Mouse (Mus musculus) stomach, postnatal 0 days (tissue): ENCODE results near the gene Zbtb22. TPM values are rescaled to one million over a fixed set of nuclear protein-coding genes. Genes with fewer than 3 reads are reported as not detected.
"Not testable (repeated sequence)": the region's sequence is repeated elsewhere in the genome, so short reads cannot be mapped to it uniquely, and the experiment has no call there.

ENCODE experiments used
- ATAC-seq: fragments of 200-750 bp; cut with Nextera tagmentation; 2 replicates; pipeline ENCODE4 v1.8.0; 2017; ENCODE audit not compliant: low FRiP score, low TSS enrichment
- DNase-seq: peaks from one replicate; pipeline ENCODE4 v3.0.0-alpha.2; 2016; ENCODE audit warnings: low spot score
- H3K27ac ChIP-seq: fragments of 300-500 bp; sonication (generic); replicated peaks from 2 replicates; pipeline ENCODE4 v1.5.1; 2014; ENCODE audit warnings: mild to moderate bottlenecking, control low read depth
- H3K27me3 ChIP-seq: fragments of 300-500 bp; sonication (generic); 2 replicates; pipeline ENCODE4 v1.6.1; 2014; ENCODE audit warnings: low read length; ENCODE audit not compliant: control insufficient read depth, insufficient read depth
- H3K36me3 ChIP-seq: fragments of 300-500 bp; sonication (generic); 2 replicates; pipeline ENCODE4 v1.6.1; 2014; ENCODE audit warnings: low read length, mixed read lengths; ENCODE audit not compliant: control insufficient read depth, insufficient read depth
- H3K4me1 ChIP-seq: fragments of 300-500 bp; sonication (generic); replicated peaks from 2 replicates; pipeline ENCODE4 v1.6.1; 2014; ENCODE audit warnings: antibody characterized with exemption; ENCODE audit not compliant: control insufficient read depth, insufficient read depth
- H3K4me2 ChIP-seq: fragments of 300-500 bp; sonication (generic); replicated peaks from 2 replicates; pipeline ENCODE4 v1.6.1; 2014; ENCODE audit warnings: low read depth, mild to moderate bottlenecking, control low read depth, moderate library complexity
- H3K4me3 ChIP-seq: fragments of 300-500 bp; sonication (generic); 2 replicates; pipeline ENCODE4 v1.5.1; 2014; ENCODE audit warnings: low read depth, low read length, control low read depth
- H3K9ac ChIP-seq: fragments of 300-500 bp; sonication (generic); 2 replicates; pipeline ENCODE4 v1.6.1; 2014; ENCODE audit warnings: mild to moderate bottlenecking, low read length, control low read depth, mixed read lengths
- H3K9me3 ChIP-seq: fragments of 300-500 bp; sonication (generic); 2 replicates; pipeline ENCODE4 v1.6.1; 2016; ENCODE audit warnings: low read length; ENCODE audit not compliant: control insufficient read depth
- CTCF ChIP-seq: IDR thresholded peaks from 2 replicates; pipeline ENCODE4 v1.5.1; 2016; ENCODE audit warnings: antibody characterized with exemption, low read depth, mild to moderate bottlenecking, moderate library complexity
- EP300 ChIP-seq: optimal IDR thresholded peaks from 2 replicates; pipeline ENCODE3; 2016; ENCODE audit warnings: antibody characterized with exemption
- WGBS: fragments of 180-500 bp; shearing (Covaris S2); extraction: QIAGEN DNeasy Blood & Tissue Kit; methylation state at CpG from one replicate; pipeline ENCODE4 v1.1.7; 2014; 5-methylcytosine and 5-hydroxymethylcytosine counted together
- polyA plus RNA-seq: library from polyadenylated mRNA; unstranded; fragments of >200 nt; fragmentation: Nextera tagmentation; extraction: Ambion mirVana; gene quantifications from 2 replicates; pipeline ENCODE4 v1.2.1, GENCODE M21; 2015

Gene Zbtb22
- polyA plus RNA-seq, 1 experiment from 2014 or later: 10.7 TPM

DNA sequence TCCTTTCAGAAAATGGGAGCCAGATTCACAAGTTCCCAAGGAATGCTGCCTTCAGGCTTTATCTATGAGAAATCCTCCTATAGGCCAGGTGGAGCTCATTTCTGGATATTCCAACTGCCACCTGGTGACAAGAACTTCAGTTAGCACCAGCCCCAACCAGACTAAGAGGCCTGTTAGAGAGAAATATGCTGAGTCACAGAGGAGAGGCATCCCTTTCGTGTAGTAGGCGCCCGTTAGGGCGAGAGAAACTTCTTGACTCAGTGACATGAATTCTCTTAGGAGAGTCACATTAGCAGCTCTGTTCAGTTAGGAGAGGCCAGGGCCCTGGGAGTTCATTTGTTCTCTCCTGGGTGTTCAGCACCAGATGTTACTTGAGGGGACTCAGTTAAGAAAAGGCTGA lies 16.1 kb upstream of the Zbtb22 start:
- Histone ChIP-seq H3K4me1 (no peaks in the 10 kb centered on the region), H3K9ac (no peak overlapping the region), H3K27ac (no peak overlapping the region), H3K36me3 (no peaks in the 10 kb centered on the region), H3K27me3 (no peaks in the 10 kb centered on the region), H3K4me3 (no peak overlapping the region), H3K4me2 (no peak overlapping the region), H3K9me3 (no peaks in the 10 kb centered on the region)
- no peak for TF ChIP-seq CTCF
- TF ChIP-seq EP300: no peak
- DNase-seq: no peak
- no peak for ATAC-seq
- WGBS: 71% methylated on average over 4 of the region's 4 CpGs

DNA sequence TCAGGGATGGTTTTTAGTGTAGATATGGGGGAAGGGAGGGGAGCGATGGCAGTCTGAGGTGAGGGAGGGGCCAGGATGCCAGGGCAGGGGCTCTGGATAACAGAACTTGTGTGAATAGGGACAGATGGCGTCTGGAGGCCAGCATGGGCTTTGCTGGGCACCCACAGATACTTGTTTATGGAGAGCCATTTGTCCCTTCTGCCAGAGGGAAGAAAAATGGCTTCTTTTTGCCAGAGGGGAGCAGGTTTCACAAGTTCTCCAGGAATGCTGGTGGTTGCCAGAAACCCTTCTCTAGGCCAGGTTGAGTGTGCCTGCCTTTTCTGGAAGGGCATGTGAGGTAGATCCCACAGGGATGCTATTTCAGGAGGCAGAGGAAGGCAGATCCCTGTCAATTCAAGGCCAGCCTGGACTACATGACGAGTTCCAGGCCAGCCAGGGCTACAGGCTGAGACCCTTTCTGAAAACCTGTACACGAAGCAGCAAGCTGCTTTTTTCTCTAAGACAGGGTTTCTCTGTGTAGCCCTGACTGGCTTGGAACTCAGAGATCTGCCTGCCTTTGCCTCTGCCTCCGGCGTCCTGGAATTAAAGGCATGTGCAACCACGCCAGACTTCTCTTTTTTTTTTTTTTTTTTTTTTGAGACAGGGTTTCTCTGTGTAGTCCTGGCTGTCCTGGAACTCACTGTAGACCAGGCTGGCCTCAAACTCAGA lies 15.3 kb upstream of the Zbtb22 start:
- Histone ChIP-seq H3K27me3 (no peaks in the 10 kb centered on the region), H3K27ac (no peak overlapping the region), H3K4me1 (no peaks in the 10 kb centered on the region), H3K9ac (0 out of 2 replicates have a peak overlapping the region, but pooled peaks have one; percentile 23), H3K36me3 (no peaks in the 10 kb centered on the region), H3K4me2 (no peak overlapping the region), H3K9me3 (no peaks in the 10 kb centered on the region), H3K4me3 (no peak overlapping the region)
- 61% methylated on average over 7 of the region's 7 CpGs for WGBS
- ATAC-seq (no peak), DNase-seq (no peak)
- no peak for TF ChIP-seq EP300
- TF ChIP-seq CTCF: no peak

GRCm38 (mm10) chr17:33900989-33901314 lies 14.8 kb upstream of the Zbtb22 start:
- 75% methylated on average over 4 of the region's 4 CpGs for WGBS
- Histone ChIP-seq H3K4me2 (no peak overlapping the region), H3K9ac (no peak overlapping the region), H3K27me3 (no peaks in the 10 kb centered on the region), H3K9me3 (no peaks in the 10 kb centered on the region), H3K27ac (no peak overlapping the region), H3K4me1 (no peaks in the 10 kb centered on the region), H3K4me3 (no peak overlapping the region), H3K36me3 (no peaks in the 10 kb centered on the region)
- DNase-seq (no peak), ATAC-seq (no peak)
- TF ChIP-seq EP300: no peak
- TF ChIP-seq CTCF: no peak

DNA sequence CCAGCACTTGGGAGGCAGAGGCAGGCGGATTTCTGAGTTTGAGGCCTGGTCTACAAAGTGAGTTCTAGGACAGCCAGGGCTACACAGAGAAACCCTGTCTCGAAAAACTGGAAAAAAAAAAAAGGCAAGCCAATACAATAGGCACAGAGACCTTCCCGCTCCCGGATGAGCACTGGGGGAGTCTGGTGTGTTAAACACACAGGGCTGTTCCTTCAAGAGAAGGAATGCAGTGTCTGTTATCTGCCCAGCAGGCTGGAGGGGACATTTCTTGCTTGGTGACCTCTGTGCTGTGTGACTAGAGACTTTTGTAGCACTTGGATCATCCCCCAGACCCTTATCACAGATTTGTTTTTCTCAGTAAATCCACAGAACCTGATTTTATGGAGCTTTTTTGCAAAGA lies 14.1 kb upstream of the Zbtb22 start:
- H3K9me3 ChIP-seq: no peaks in the 10 kb centered on the region
- no peak overlapping the region for H3K27ac ChIP-seq
- no peak overlapping the region for H3K4me3 ChIP-seq
- 75% methylated on average over 4 of the region's 4 CpGs for WGBS
- no peaks in the 10 kb centered on the region for H3K27me3 ChIP-seq
- H3K36me3 ChIP-seq: no peaks in the 10 kb centered on the region
- H3K4me1 ChIP-seq: no peaks in the 10 kb centered on the region
- DNase-seq (no peak), ATAC-seq (no peak)
- H3K4me2 ChIP-seq: no peak overlapping the region
- no peak overlapping the region for H3K9ac ChIP-seq
- TF ChIP-seq CTCF (no peak), EP300 (no peak)

DNA sequence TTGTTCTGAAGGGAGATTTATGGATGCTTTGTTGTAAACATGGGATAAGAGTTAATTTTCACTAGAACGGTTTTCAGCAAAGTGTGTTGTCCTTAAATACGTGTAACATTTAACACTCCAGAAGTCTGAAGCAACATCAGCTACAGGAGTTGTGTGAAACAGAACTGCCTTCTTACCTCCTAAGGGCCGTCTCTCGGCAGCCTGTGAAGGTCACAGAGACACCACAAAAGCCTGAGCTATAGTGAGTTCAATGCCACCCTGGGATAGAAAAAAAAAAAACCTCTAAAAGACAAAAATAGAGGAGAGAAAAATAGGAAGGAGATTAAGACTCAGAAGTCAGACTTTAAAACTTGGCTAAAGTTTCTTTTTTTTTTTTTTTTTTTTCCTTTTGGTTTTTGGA lies 13.6 kb upstream of the Zbtb22 start:
- no peak overlapping the region for H3K4me2 ChIP-seq
- 53% methylated on average over 4 of the region's 4 CpGs for WGBS
- TF ChIP-seq EP300: no peak
- no peaks in the 10 kb centered on the region for H3K4me1 ChIP-seq
- no peak for DNase-seq
- ATAC-seq: no peak
- H3K27ac ChIP-seq: no peak overlapping the region
- H3K36me3 ChIP-seq: no peaks in the 10 kb centered on the region
- H3K9ac ChIP-seq: no peak overlapping the region
- no peak overlapping the region for H3K4me3 ChIP-seq
- no peaks in the 10 kb centered on the region for H3K27me3 ChIP-seq
- H3K9me3 ChIP-seq: no peaks in the 10 kb centered on the region

GRCm38 (mm10) chr17:33902491-33902890 lies 13.2 kb upstream of the Zbtb22 start:
- DNase-seq (no peak), ATAC-seq (no peak)
- Histone ChIP-seq H3K9me3 (no peaks in the 10 kb centered on the region), H3K4me1 (no peaks in the 10 kb centered on the region), H3K4me2 (no peak overlapping the region), H3K27me3 (no peaks in the 10 kb centered on the region), H3K27ac (no peak overlapping the region), H3K9ac (no peak overlapping the region), H3K36me3 (no peaks in the 10 kb centered on the region), H3K4me3 (no peak overlapping the region)
- 67% methylated on average over 7 of the region's 7 CpGs for WGBS
- TF ChIP-seq EP300 (no peak), CTCF (no peak)

- H3K27me3 ChIP-seq, H3K4me1 ChIP-seq, H3K9me3 ChIP-seq, ATAC-seq, H3K27ac ChIP-seq, DNase-seq, H3K9ac ChIP-seq, H3K4me2 ChIP-seq, H3K4me3 ChIP-seq, H3K36me3 ChIP-seq: not testable (repeated sequence)
- 70% methylated on average over 6 of the region's 6 CpGs for WGBS
Observed at GRCm38 (mm10) chr17:33903911-33904651, 11.6 kb upstream of the Zbtb22 start.

- H3K27me3 ChIP-seq, DNase-seq: not testable (repeated sequence)
Observed at GRCm38 (mm10) chr17:33904835-33905234, 10.9 kb upstream of the Zbtb22 start, which contains the start of gene Platr17. Gene Platr17 (plus strand): TSS chr17:33905135.

More at GRCm38 (mm10) chr17:33904835-33905234, 10.9 kb upstream of the Zbtb22 start, which contains the start of gene Platr17:
- not testable (repeated sequence) for H3K9ac ChIP-seq, H3K36me3 ChIP-seq, ATAC-seq, H3K4me2 ChIP-seq, H3K4me3 ChIP-seq, H3K27ac ChIP-seq, H3K9me3 ChIP-seq, H3K4me1 ChIP-seq
- 30% methylated on average over 3 of the region's 4 CpGs for WGBS
